Mouse (Mus musculus) adrenal gland, adult 10 weeks (tissue): ENCODE results near the gene Il17a. TPM values are rescaled to one million over a fixed set of nuclear protein-coding genes. Genes with fewer than 3 reads are reported as not detected.

Experiments
- polyA plus RNA-seq: library from polyadenylated mRNA; stranded (reverse); fragments of 350-450 nt; fragmentation: Illumina TruSeq; extraction: RNeasy Lipid Tissue Mini Kit (QIAGEN cat#74804); gene quantifications from one replicate; pipeline ENCODE4 v1.2.3, GENCODE M21; 2014; ENCODE audit warnings: low read depth, low replicate concordance

Gene Il17a
- polyA plus RNA-seq: not detected

DNA sequence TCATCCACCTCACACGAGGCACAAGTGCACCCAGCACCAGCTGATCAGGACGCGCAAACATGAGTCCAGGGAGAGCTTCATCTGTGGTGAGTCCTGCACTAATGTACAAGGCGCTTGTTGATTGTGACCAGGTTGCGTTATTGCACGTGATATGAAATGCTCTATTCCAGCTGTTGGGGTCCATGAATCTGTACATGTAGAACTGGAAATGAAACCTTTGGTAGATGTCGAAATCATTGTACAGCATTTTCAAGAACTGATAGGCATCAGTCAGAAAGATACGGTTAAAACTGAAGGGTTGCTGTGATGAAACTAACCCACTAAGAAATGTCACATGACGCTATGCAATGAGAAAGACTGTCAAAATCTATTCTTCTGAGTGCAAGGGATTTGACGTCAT, at the start of gene Il17a:
Gene Il17a (plus strand): TSS at position 3 of the 400 bp plus-strand sequence.

Other genes starting within 250 kb of the Il17a start
- 0.06 TPM for gene Pkhd1, start 112.8 kb upstream of the Il17a start, polyA plus RNA-seq
- not detected for gene Il17f, start 59.7 kb downstream of the Il17a start, polyA plus RNA-seq
- 3.1 TPM for gene Mcm3, start 89.4 kb downstream of the Il17a start, polyA plus RNA-seq
- 127 TPM for gene Paqr8, start 159.7 kb downstream of the Il17a start, polyA plus RNA-seq
- 3.3 TPM for gene Efhc1, start 220.7 kb downstream of the Il17a start, polyA plus RNA-seq